Mouse (Mus musculus): Measurements from ENCODE around the gene Nme3. TPM values are rescaled to one million over a fixed set of nuclear protein-coding genes. Genes with fewer than 3 reads are reported as not detected.

Gene Nme3
- polyA plus RNA-seq, 1 experiment from 2014 or later: 77.1 TPM

GRCm38 (mm10) chr17:24865776-24866175 lies 30.5 kb upstream of the Nme3 start, which contains the start of gene Igfals:
TSS of gene Igfals (plus strand) at chr17:24865997.
- Histone ChIP-seq H3K27me3 (ENCODE audit: insufficient read depth, low read length) (no peaks in the 10 kb centered on the region), H3K4me2 (no peak within 1 kb of the TSS), H3K27ac (ENCODE audit: low read depth) (no peak within 1 kb of the TSS), H3K4me1 (ENCODE audit: insufficient read depth) (no peaks in the 10 kb centered on the region), H3K9me3 (ENCODE audit: low read depth, low read length) (no peaks in the 10 kb centered on the region), H3K36me3 (ENCODE audit: insufficient read depth) (peaks cover 15% of the 10 kb centered on the region; the same call in 1 of the 2 replicates), H3K4me3 (ENCODE audit: low read depth, low read length) (no peak within 1 kb of the TSS), H3K9ac (no peak within 1 kb of the TSS)
- DNase-seq (no peak), ATAC-seq (ENCODE audit: insufficient read depth) (no peak)
- WGBS: 88% methylated on average over 8 of the region's 8 CpGs
- no peak for TF ChIP-seq CTCF (IDR thresholded peaks at IDR 0.05; ENCODE audit: low read depth)

- DNase-seq (no peak), ATAC-seq (ENCODE audit: insufficient read depth) (no peak)
- no peak overlapping the region for H3K4me3 ChIP-seq (ENCODE audit: low read depth, low read length)
- no peak for TF ChIP-seq CTCF (IDR thresholded peaks at IDR 0.05; ENCODE audit: low read depth)
- no peak overlapping the region for H3K9ac ChIP-seq
- no peak overlapping the region for H3K27ac ChIP-seq (ENCODE audit: low read depth)
- no peaks in the 10 kb centered on the region for H3K27me3 ChIP-seq (ENCODE audit: insufficient read depth, low read length)
- H3K4me1 ChIP-seq (ENCODE audit: insufficient read depth): no peaks in the 10 kb centered on the region
- no peaks in the 10 kb centered on the region for H3K9me3 ChIP-seq (ENCODE audit: low read depth, low read length)
- H3K36me3 ChIP-seq (ENCODE audit: insufficient read depth): 0 out of 2 replicates have a peak, but pooled peaks cover 3% of the 10 kb centered on the region
- no peak overlapping the region for H3K4me2 ChIP-seq
- whole genome bisulfite sequencing: 88% methylated on average over 10 of the region's 10 CpGs
These were observed 28.4 kb upstream of the Nme3 start for GRCm38 (mm10) chr17:24867914-24868313.

GRCm38 (mm10) chr17:24873695-24874404 lies 22.4 kb upstream of the Nme3 start:
- no peaks in the 10 kb centered on the region for H3K27me3 ChIP-seq (ENCODE audit: insufficient read depth, low read length)
- WGBS: 39% methylated on average over 4 of the region's 4 CpGs
- H3K9ac ChIP-seq: no peak overlapping the region
- H3K4me3 ChIP-seq (ENCODE audit: low read depth, low read length): no peak overlapping the region
- no peaks in the 10 kb centered on the region for H3K9me3 ChIP-seq (ENCODE audit: low read depth, low read length)
- no peaks in the 10 kb centered on the region for H3K4me1 ChIP-seq (ENCODE audit: insufficient read depth)
- no peaks in the 10 kb centered on the region for H3K36me3 ChIP-seq (ENCODE audit: insufficient read depth)
- ATAC-seq (ENCODE audit: insufficient read depth) (no peak), DNase-seq (no peak)
- no peak for TF ChIP-seq CTCF (IDR thresholded peaks at IDR 0.05; ENCODE audit: low read depth)
- no peak overlapping the region for H3K27ac ChIP-seq (ENCODE audit: low read depth)
- no peak overlapping the region for H3K4me2 ChIP-seq

GRCm38 (mm10) chr17:24874405-24874745 lies 21.9 kb upstream of the Nme3 start:
- H3K36me3 ChIP-seq (ENCODE audit: insufficient read depth): no peaks in the 10 kb centered on the region
- 31% methylated on average over 1 of the region's 1 CpGs for WGBS
- no peak for TF ChIP-seq CTCF (IDR thresholded peaks at IDR 0.05; ENCODE audit: low read depth)

GRCm38 (mm10) chr17:24874989-24875388 lies 21.3 kb upstream of the Nme3 start:
- WGBS: 75% methylated on average over 8 of the region's 8 CpGs
- H3K36me3 ChIP-seq (ENCODE audit: insufficient read depth): no peaks in the 10 kb centered on the region
- no peak for DNase-seq
- no peaks in the 10 kb centered on the region for H3K9me3 ChIP-seq (ENCODE audit: low read depth, low read length)
- H3K27me3 ChIP-seq (ENCODE audit: insufficient read depth, low read length): no peaks in the 10 kb centered on the region
- TF ChIP-seq CTCF (IDR thresholded peaks at IDR 0.05; ENCODE audit: low read depth): no peak
- no peak for ATAC-seq (ENCODE audit: insufficient read depth)
- H3K9ac ChIP-seq: no peak overlapping the region
- H3K4me2 ChIP-seq: no peak overlapping the region
- no peaks in the 10 kb centered on the region for H3K4me1 ChIP-seq (ENCODE audit: insufficient read depth)
- H3K27ac ChIP-seq (ENCODE audit: low read depth): no peak overlapping the region
- H3K4me3 ChIP-seq (ENCODE audit: low read depth, low read length): no peak overlapping the region

More at GRCm38 (mm10) chr17:24874405-24874745, 21.9 kb upstream of the Nme3 start:
- H3K27me3 ChIP-seq (ENCODE audit: insufficient read depth, low read length): no peaks in the 10 kb centered on the region
- DNase-seq: no peak
- no peak overlapping the region for H3K4me2 ChIP-seq
- H3K4me1 ChIP-seq (ENCODE audit: insufficient read depth): no peaks in the 10 kb centered on the region
- H3K4me3 ChIP-seq (ENCODE audit: low read depth, low read length): no peak overlapping the region
- no peak overlapping the region for H3K27ac ChIP-seq (ENCODE audit: low read depth)
- no peaks in the 10 kb centered on the region for H3K9me3 ChIP-seq (ENCODE audit: low read depth, low read length)
- no peak overlapping the region for H3K9ac ChIP-seq
- ATAC-seq (ENCODE audit: insufficient read depth): no peak

GRCm38 (mm10) chr17:24877336-24878116 lies 18.8 kb upstream of the Nme3 start:
- WGBS: 43% methylated on average over 10 of the region's 10 CpGs
- peak overlapping the region; percentile 54 for H3K27ac ChIP-seq (ENCODE audit: low read depth)
- H3K4me2 ChIP-seq: no peak overlapping the region
- no peaks in the 10 kb centered on the region for H3K4me1 ChIP-seq (ENCODE audit: insufficient read depth)
- no peaks in the 10 kb centered on the region for H3K27me3 ChIP-seq (ENCODE audit: insufficient read depth, low read length)
- no peak for ATAC-seq (ENCODE audit: insufficient read depth)
- 0 out of 2 replicates have a peak, but pooled peaks cover 5% of the 10 kb centered on the region for H3K36me3 ChIP-seq (ENCODE audit: insufficient read depth)
- H3K9me3 ChIP-seq (ENCODE audit: low read depth, low read length): no peaks in the 10 kb centered on the region
- no peak overlapping the region for H3K4me3 ChIP-seq (ENCODE audit: low read depth, low read length)
- no peak for DNase-seq
- TF ChIP-seq CTCF (IDR thresholded peaks at IDR 0.05; ENCODE audit: low read depth): no peak
- peak overlapping the region; percentile 16 for H3K9ac ChIP-seq

- no peaks in the 10 kb centered on the region for H3K9me3 ChIP-seq (ENCODE audit: low read depth, low read length)
- H3K36me3 ChIP-seq (ENCODE audit: insufficient read depth): peaks cover 10% of the 10 kb centered on the region; the same call in 1 of the 2 replicates
- DNase-seq (no peak), ATAC-seq (ENCODE audit: insufficient read depth) (0 out of 2 replicates have a peak, but pooled peaks have one; percentile 26)
- no peaks in the 10 kb centered on the region for H3K27me3 ChIP-seq (ENCODE audit: insufficient read depth, low read length)
- no peak overlapping the region for H3K9ac ChIP-seq
- WGBS: 26% methylated on average over 5 of the region's 5 CpGs
- no peak for TF ChIP-seq CTCF (IDR thresholded peaks at IDR 0.05; ENCODE audit: low read depth)
- H3K4me1 ChIP-seq (ENCODE audit: insufficient read depth): no peaks in the 10 kb centered on the region
- H3K4me3 ChIP-seq (ENCODE audit: low read depth, low read length): no peak overlapping the region
- H3K4me2 ChIP-seq: no peak overlapping the region
- H3K27ac ChIP-seq (ENCODE audit: low read depth): peak overlapping the region; percentile 54
These were observed 18.2 kb upstream of the Nme3 start for GRCm38 (mm10) chr17:24878117-24878397.
